Mouse (Mus musculus) limb, embryonic 12.5 days (tissue): ENCODE measurements around the gene Tex26. TPM values are rescaled to one million over a fixed set of nuclear protein-coding genes. Genes with fewer than 3 reads are reported as not detected.

Experiments
- ATAC-seq: fragments of 200-750 bp; cut with Nextera tagmentation; 2 replicates; pipeline ENCODE4 v1.8.0; 2017; ENCODE audit warnings: low read depth, moderate TSS enrichment; ENCODE audit not compliant: insufficient number of reproducible peaks, insufficient read depth, low FRiP score, low TSS enrichment
- H3K27ac ChIP-seq: fragments of 300-500 bp; sonication (generic); 2 replicates; pipeline ENCODE4 v1.5.1; 2016; ENCODE audit warnings: mild to moderate bottlenecking, moderate library complexity
- H3K27me3 ChIP-seq: fragments of 300-500 bp; sonication (generic); 2 replicates; pipeline ENCODE4 v1.6.1; 2016; ENCODE audit warnings: mild to moderate bottlenecking, moderate library complexity
- H3K36me3 ChIP-seq: fragments of 300-500 bp; sonication (generic); 2 replicates; pipeline ENCODE4 v1.6.1; 2016; ENCODE audit warnings: mild to moderate bottlenecking, moderate library complexity
- H3K4me1 ChIP-seq: fragments of 300-500 bp; sonication (generic); replicated peaks from 2 replicates; pipeline ENCODE4 v1.6.1; 2016
- H3K4me2 ChIP-seq: fragments of 300-500 bp; sonication (generic); 2 replicates; pipeline ENCODE4 v1.6.1; 2016; ENCODE audit warnings: mild to moderate bottlenecking, moderate library complexity
- H3K4me3 ChIP-seq: fragments of 300-500 bp; sonication (generic); replicated peaks from 2 replicates; pipeline ENCODE4 v1.5.1; 2016; ENCODE audit warnings: mild to moderate bottlenecking
- H3K9ac ChIP-seq: fragments of 300-500 bp; sonication (generic); replicated peaks from 2 replicates; pipeline ENCODE4 v1.6.1; 2016; ENCODE audit warnings: mild to moderate bottlenecking, moderate library complexity
- H3K9me3 ChIP-seq: fragments of 300-500 bp; sonication (generic); 2 replicates; pipeline ENCODE4 v1.6.1; 2016; ENCODE audit warnings: mild to moderate bottlenecking, moderate library complexity
- WGBS: fragments of 180-500 bp; shearing (Covaris S2); methylation state at CpG from one replicate; pipeline ENCODE4 v1.1.7; 2016; 5-methylcytosine and 5-hydroxymethylcytosine counted together
- polyA plus RNA-seq: library from polyadenylated mRNA; unstranded; fragments of >200 nt; fragmentation: Nextera tagmentation; extraction: Ambion mirVana; gene quantifications from 2 replicates; pipeline ENCODE4 v1.2.1, GENCODE M21; 2016

Tex26 gene
- polyA plus RNA-seq, 1 experiment from 2014 or later, result 0.38 TPM

DNA sequence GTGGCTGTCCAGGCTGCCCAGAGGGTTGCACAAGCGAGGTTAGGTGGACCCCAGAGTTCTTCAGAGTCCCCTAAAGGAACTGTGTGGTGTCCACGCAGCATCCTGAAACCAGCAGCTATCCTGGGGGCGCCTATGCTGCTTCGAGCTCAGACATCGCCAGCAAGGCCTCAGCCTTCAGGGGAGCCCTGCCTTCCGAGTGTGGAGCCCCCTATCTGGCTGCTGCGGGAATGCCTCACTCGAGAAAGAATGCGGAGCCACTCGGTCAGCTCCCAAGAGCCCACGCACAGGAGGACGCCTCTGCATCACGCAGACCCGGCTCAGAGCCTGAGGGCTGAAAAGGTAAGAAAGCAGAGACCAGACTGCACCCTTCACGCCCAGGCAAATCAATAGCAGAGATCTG is 50.8 kb downstream of the Tex26 start:
- H3K9ac ChIP-seq, result no peak overlapping the region
- no peaks in the 10 kb centered on the region for H3K27me3 ChIP-seq
- no peaks in the 10 kb centered on the region for H3K9me3 ChIP-seq
- H3K4me2 ChIP-seq, result no peak overlapping the region
- 61% methylated on average over 15 of the region's 15 CpGs for WGBS
- H3K4me3 ChIP-seq, result no peak overlapping the region
- H3K27ac ChIP-seq, result no peak overlapping the region
- no peak for ATAC-seq
- H3K36me3 ChIP-seq, result no peaks in the 10 kb centered on the region
- H3K4me1 ChIP-seq, result no peaks in the 10 kb centered on the region

DNA sequence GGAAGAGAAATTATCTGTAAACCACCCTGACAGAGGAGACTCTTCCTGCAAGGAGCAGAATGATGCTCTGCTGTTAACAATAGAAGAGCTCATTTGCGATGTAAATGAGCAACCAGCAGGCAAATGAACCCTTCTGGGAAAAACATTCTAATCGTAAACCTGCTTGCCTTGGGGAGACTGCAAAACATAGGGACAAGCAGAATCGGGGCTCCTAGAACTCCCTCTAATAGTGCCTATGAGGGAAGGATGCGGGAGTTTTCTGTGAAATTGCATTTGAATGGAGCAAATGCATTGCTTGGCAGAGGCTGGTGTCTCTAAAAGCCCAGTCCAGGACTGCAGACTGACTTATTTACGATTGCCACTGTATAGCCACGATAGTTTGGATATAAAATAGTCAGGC is 56.2 kb downstream of the Tex26 start:
- Histone ChIP-seq H3K36me3 (no peaks in the 10 kb centered on the region), H3K4me1 (0 out of 2 replicates have a peak, but pooled peaks cover 6% of the 10 kb centered on the region), H3K27me3 (peaks cover 2% of the 10 kb centered on the region; the same call in 1 of the 2 replicates), H3K9ac (no peak overlapping the region), H3K4me3 (no peak overlapping the region), H3K9me3 (no peaks in the 10 kb centered on the region), H3K4me2 (no peak overlapping the region), H3K27ac (no peak overlapping the region)
- WGBS, result 28% methylated on average over 6 of the region's 6 CpGs
- no peak for ATAC-seq

DNA sequence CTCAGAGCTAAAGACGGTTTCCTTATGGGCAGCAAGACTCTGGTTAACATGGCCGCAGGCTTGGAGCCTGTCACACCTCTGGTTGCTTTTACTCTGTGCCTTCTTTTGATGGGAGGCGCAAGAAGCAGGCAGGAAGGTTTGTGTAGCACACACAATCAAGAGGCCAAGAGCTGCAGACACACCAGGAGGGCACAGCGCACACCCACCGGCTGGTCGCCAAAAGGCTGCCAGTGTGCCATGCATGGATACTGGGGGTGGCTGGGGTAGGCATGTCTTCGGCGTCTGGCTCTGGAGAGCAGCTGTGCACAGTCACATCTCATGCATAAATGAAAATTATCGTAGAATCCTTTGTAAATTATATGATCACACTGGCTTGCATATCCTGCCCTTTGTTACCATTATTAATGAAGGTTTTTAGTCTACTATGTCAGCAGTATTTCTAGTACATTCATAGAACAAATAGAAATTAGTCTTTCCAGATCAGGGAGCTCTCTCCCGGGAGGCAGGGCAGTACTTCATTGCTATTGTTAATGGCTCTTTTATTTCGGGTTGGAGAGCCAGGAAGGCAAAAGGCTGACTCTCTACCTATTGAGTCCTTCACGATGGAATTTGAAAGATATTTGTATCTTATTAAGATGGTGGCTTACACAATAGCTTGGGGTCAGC is 57.1 kb downstream of the Tex26 start:
- no peaks in the 10 kb centered on the region for H3K36me3 ChIP-seq
- no peak for ATAC-seq
- H3K27ac ChIP-seq, result no peak overlapping the region
- 0 out of 2 replicates have a peak, but pooled peaks cover 6% of the 10 kb centered on the region for H3K4me1 ChIP-seq
- H3K4me3 ChIP-seq, result no peak overlapping the region
- H3K9me3 ChIP-seq, result no peaks in the 10 kb centered on the region
- H3K9ac ChIP-seq, result no peak overlapping the region
- no peak overlapping the region for H3K4me2 ChIP-seq
- 69% methylated on average over 12 of the region's 12 CpGs for WGBS
- peaks cover 2% of the 10 kb centered on the region; the same call in 1 of the 2 replicates for H3K27me3 ChIP-seq

DNA sequence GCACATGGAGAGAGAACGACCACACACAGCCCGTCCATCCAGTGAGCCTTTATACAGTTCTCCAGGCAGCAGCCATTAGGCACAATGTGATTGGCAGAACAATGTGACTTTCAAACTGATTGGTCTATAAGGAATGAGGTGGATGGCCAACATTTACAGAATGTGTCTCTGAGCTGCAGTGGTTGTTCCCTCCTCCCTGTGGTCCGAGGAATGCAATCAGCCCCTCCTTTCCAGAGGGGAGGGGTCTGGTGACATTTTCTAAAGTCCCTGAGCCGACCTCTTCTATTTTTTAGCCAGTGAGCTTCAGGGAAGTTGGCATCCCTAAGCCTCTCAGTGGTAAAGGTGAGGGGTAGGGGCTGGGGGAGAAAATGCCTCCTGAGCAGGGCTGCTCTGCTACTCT is 60.5 kb downstream of the Tex26 start:
- no peak overlapping the region for H3K27ac ChIP-seq
- H3K4me3 ChIP-seq, result no peak overlapping the region
- no peaks in the 10 kb centered on the region for H3K9me3 ChIP-seq
- 49% methylated on average over 4 of the region's 4 CpGs for WGBS
- H3K4me2 ChIP-seq, result no peak overlapping the region
- no peak for ATAC-seq
- 0 out of 2 replicates have a peak, but pooled peaks cover 6% of the 10 kb centered on the region for H3K4me1 ChIP-seq
- H3K9ac ChIP-seq, result no peak overlapping the region
- H3K36me3 ChIP-seq, result no peaks in the 10 kb centered on the region
- peaks cover 2% of the 10 kb centered on the region; the same call in 1 of the 2 replicates for H3K27me3 ChIP-seq

DNA sequence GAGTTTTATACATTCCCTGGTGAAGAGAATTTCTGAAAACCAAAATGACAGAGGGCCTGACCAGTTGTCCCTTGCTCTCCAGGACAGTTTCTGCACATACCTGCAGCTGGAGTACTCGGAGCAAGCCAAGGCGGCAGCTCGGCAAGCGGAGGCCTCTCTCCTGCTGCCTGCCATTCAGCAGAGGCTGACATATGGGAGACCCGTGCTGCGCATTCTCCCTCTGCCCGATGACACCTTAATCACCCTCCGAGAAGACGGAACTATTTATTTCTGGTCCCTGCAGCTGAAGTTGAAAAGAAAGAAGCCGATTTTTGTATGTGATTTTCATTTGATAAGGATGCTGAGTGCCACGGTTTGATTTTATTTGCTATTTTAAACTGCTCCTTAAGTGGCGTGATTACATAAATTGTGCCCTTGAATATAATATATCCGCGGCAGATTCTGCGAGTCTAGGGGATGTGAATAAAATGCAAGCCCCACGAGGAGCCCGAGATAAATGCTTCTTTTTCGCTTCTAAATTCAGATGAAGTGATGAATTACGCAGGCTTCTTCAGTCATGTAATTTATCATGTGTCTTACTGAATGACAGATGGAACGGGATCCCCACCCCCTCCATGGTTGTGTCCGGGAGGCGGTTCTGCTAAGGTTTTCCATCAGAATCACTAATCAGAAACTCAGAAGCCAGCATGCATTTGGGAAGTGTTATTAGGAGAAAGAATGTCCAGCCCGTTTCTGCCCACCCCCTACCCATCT is 64.1 kb downstream of the Tex26 start:
- Histone ChIP-seq H3K27me3 (no peaks in the 10 kb centered on the region), H3K9ac (no peak overlapping the region), H3K36me3 (no peaks in the 10 kb centered on the region), H3K9me3 (0 out of 2 replicates have a peak, but pooled peaks cover 5% of the 10 kb centered on the region), H3K4me1 (0 out of 2 replicates have a peak, but pooled peaks cover 6% of the 10 kb centered on the region), H3K4me3 (no peak overlapping the region), H3K27ac (no peak overlapping the region), H3K4me2 (no peak overlapping the region)
- 82% methylated on average over 23 of the region's 23 CpGs for WGBS
- ATAC-seq, result no peak

DNA sequence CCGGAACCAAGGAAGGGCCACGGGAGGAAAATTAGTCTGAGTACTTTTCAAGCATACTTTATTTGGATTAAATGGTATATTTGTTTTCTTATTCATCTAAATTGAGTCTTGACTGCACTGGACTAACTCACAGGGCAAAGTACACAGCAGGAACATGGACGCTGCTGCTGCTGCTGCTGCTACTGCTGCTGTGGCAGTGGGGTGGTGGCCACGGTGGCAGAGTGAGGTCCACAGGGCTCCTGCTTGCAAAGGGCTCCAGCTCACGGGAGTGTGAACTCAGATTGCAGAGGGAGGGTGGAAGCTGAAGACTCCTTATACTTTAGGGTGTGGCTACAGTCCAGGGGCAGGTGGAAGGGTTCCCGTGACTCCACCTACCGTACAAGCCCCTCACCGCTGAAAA is 65.5 kb downstream of the Tex26 start:
- Histone ChIP-seq H3K36me3 (no peaks in the 10 kb centered on the region), H3K9me3 (0 out of 2 replicates have a peak, but pooled peaks cover 5% of the 10 kb centered on the region), H3K4me3 (no peak overlapping the region), H3K9ac (no peak overlapping the region), H3K4me1 (0 out of 2 replicates have a peak, but pooled peaks cover 6% of the 10 kb centered on the region), H3K27me3 (no peaks in the 10 kb centered on the region), H3K4me2 (no peak overlapping the region), H3K27ac (no peak overlapping the region)
- ATAC-seq, result no peak
- WGBS, result 90% methylated on average over 8 of the region's 8 CpGs

DNA sequence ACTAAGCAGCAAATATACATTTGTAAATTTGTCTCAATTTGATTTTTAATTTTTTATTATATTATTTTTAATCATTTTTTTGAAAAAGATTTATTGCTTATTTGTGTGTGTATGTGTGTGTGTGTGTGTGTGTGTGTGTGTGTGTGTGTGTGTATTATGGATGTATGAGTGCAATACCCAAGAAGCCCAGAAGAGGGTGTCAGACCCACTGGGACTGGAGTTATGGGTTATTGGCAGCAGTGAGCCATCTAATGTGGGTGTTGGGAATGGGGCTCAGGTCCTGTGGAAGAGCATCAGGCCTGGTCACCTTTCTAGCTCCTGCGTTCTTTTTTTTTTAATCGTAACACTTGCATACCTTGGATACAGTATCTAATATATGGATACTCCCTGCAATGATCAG is 66.6 kb downstream of the Tex26 start:
- H3K27ac ChIP-seq, result no peak overlapping the region
- 0 out of 2 replicates have a peak, but pooled peaks cover 5% of the 10 kb centered on the region for H3K9me3 ChIP-seq
- WGBS, result 100% methylated on average over 2 of the region's 2 CpGs
- no peak overlapping the region for H3K4me3 ChIP-seq
- no peak overlapping the region for H3K9ac ChIP-seq
- H3K36me3 ChIP-seq, result no peaks in the 10 kb centered on the region
- H3K4me1 ChIP-seq, result 0 out of 2 replicates have a peak, but pooled peaks cover 4% of the 10 kb centered on the region
- no peak for ATAC-seq
- H3K4me2 ChIP-seq, result no peak overlapping the region
- no peaks in the 10 kb centered on the region for H3K27me3 ChIP-seq

DNA sequence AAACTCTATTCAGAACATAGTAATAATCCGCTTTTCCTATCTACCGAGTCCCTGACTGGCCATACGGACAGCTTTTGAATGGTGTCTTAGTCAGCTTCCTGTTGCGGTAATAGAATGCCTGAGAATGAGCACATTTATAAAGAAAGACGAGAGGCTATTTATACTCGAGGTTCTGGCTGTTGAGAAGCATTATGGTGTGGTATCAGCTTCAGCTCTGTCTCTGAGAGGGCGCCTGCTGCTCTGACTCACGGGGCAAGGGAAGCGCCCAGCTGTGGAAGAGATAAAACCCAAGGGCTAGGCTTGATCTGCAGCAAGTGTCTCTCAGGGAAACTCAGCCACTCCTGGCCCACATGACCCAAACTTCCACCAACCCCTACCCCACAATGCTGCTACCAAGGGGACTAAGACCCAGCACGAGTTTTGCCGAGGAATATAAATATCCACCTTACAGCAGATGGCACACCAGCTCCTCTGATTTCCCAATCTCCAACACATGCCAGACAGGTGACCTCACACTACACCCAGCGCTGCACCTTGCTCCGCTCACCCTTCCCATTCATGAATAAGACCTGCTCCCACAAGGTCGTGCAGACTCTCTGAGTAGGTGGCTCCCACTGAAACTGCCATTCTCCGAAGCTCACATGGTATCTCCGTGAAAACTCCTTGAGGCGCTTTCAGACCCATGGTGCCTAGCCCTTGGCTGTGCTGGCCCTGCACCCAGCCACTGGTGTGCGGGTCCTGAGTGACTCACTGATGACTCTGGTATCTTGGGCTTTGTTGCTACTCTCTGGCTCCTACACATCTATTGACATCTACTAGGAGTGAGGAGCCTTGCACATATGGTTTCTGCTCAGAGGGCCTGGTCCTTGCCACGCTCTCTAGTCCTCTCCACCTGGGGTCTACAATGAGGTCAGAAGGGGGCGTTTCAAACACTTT is 68.9 kb downstream of the Tex26 start:
- 0 out of 2 replicates have a peak, but pooled peaks cover 5% of the 10 kb centered on the region for H3K9me3 ChIP-seq
- H3K4me3 ChIP-seq, result no peak overlapping the region
- no peaks in the 10 kb centered on the region for H3K36me3 ChIP-seq
- H3K4me2 ChIP-seq, result no peak overlapping the region
- no peak for ATAC-seq
- peaks cover 6% of the 10 kb centered on the region for H3K4me1 ChIP-seq
- 86% methylated on average over 20 of the region's 20 CpGs for WGBS
- H3K27me3 ChIP-seq, result no peaks in the 10 kb centered on the region
- no peak overlapping the region for H3K9ac ChIP-seq
- no peak overlapping the region for H3K27ac ChIP-seq

DNA sequence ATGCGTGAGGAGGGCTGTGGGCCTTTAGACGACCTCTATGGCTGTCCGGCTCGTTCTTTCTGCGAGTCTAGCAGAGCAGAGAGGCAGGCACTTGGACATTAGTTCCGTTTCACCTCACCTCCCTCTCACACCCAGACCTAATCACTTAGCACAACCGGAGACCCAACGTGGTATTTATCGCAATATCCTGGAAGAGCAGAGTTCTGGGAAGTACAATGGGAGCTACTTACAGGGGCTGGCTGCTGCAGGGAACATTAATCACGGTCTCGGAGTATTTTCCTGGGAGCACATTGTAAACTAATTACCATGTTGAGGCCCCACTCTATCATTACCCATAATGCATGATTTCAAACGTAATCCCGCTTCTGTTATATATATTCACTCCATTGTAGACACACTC is 70.9 kb downstream of the Tex26 start:
- Histone ChIP-seq H3K9me3 (0 out of 2 replicates have a peak, but pooled peaks cover 5% of the 10 kb centered on the region), H3K4me3 (no peak overlapping the region), H3K27me3 (no peaks in the 10 kb centered on the region), H3K4me1 (peaks cover 24% of the 10 kb centered on the region), H3K9ac (no peak overlapping the region), H3K36me3 (no peaks in the 10 kb centered on the region), H3K4me2 (no peak overlapping the region), H3K27ac (no peak overlapping the region)
- WGBS, result 76% methylated on average over 13 of the region's 13 CpGs
- no peak for ATAC-seq

DNA sequence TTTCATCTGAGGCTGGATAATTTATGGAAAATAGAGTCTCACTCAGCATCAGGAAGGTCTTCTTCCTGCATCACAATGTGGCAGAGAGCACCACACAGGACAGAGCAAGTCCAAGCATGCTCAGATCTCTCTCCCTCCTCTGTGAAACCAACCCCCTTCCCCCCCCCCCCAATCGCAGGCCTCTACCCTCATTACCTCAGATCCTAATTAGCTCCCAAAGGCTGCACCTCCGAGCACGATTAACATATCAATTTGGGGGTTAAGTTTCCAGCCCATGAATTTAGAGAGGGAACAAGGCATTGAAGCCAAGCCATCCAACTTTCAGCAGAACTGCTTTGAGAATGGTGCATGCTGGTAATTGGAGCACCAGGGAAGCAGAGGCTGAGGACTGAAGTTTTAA is 73.2 kb downstream of the Tex26 start:
- no peak for ATAC-seq
- H3K4me1 ChIP-seq, result peaks cover 24% of the 10 kb centered on the region
- WGBS, result 32% methylated on average over 3 of the region's 3 CpGs

More for the DNA sequence above, 73.2 kb downstream of the Tex26 start:
- Histone ChIP-seq H3K36me3 (no peaks in the 10 kb centered on the region), H3K27me3 (no peaks in the 10 kb centered on the region), H3K27ac (no peak overlapping the region), H3K9ac (no peak overlapping the region), H3K4me3 (no peak overlapping the region), H3K9me3 (no peaks in the 10 kb centered on the region), H3K4me2 (no peak overlapping the region)
